Mouse (Mus musculus) right cerebral cortex, postnatal 36 days (tissue): ENCODE results near the gene Klhl5.

Experiments used
- DNase-seq, 2 experiments: peaks; one replicate each; pipeline ENCODE4 v3.0.0; 2022; ENCODE audit warnings: low spot score in 2 of 2, mixed read lengths in 1 of 2

The Klhl5 gene

DNA sequence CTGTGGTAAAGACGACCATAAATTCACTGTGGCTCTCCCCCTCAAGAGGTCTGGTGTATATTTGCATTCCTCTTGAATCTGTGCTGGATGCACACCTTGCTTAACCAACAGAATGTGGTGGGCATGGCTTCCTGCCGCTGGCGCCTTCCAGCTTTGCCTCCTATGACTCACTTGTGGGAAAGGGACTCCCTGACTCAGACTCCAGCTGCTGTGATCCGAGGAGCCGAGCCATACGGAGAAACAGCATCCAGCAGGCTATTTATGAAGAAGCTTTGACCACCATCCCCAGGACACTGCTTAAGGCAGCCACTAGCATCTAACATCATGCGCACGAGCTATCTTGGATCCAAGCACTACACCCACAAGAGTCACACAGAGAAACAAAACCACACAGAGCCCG is 87.1 kb downstream of the Klhl5 start:
- peak in 1 of 2 experiments; percentile 41 for DNase-seq

DNA sequence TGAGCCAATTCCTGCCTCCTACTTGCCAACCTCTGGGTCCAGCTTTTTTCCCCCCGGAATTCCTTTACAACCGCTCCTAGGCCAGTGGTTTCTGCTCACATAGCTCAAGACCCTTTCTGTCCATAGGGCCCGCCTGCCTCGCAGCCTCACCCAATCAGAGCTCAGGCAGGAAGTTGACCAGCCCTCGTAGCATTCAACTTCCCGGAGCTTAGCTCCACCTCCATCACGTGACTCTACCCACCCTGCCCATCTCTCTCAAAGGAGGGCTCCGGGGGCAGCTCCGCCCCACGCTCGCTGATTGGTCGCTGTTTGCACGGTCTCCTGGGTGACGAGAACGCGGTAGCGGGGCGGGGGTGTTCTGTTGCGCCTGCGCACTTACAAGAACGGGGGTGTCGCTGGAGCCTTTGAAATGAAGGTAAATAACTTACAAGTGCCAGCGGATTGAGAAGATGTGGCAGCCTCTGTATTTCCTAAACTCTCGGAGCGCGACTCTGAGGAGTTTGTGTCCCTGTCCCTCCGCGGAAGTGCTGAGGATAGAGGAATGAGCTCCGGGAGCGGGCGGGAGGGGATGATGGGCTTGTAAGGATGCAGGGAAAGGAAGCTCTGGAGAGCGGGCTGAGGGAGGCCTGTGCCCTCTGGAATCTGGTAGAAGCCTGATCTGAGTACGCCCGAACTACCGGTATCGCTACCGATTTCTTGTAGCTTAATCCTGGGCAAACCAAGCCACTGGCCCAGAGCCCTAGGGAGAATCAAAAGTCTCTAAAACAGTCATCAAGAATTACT is 92.2 kb downstream of the Klhl5 start, which contains the start of gene Wdr19:
TSS of gene Wdr19 (plus strand) at position 351 of the 783 bp plus-strand sequence.
- peak; percentile 99 for DNase-seq

DNA sequence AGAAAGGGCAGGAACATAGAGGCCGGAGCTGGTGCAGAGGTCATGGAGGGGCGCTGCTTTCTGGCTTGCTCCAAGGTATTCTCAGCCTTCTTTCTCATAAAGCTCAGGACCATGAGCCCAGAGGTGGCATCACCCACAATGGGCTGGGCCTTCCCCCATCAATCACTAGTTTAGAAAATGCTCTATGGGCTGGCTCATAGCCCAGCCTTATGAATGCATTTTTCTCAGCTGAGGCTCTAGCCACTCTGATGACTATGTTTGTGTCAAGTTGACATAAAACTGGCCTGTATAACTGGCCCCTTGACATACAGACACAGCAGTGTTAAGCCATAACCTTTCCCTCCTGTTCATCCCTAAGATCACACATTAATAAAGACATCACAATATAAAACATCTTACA is 97.4 kb downstream of the Klhl5 start:
- no peak for DNase-seq

DNA sequence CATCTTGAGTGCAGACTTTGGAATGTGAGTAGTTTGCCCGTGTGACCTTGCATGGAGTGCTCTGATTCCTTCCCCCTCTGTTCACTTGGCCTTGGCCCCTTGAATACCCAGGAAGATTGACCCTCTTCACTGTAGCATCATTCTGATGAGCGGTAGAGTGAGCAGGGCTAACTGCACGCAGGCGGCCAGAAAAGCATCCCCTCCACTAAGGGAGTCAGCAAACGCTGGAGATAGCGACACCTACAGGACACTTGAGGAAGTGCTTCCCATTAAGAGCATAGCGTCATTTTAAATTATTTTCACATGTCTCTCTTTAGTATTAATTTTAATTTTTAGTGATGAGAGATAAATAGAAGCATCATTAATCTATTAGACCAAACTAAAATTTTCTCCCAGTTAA is 106.0 kb downstream of the Klhl5 start:
- no peak for DNase-seq
